Mouse (Mus musculus) testis, adult 2 months (tissue): Measurements from ENCODE around the gene Crhr1.

ENCODE experiments used
- CTCF ChIP-seq: fragments of 200-500 bp; IDR thresholded peaks from 2 replicates; pipeline ENCODE4 v1.5.1; 2012; ENCODE audit warnings: low read depth, mild to moderate bottlenecking, inconsistent platforms, low read length, moderate library complexity; ENCODE audit not compliant: control insufficient read depth, insufficient read depth, insufficient replicate concordance
- POLR2A ChIP-seq: fragments of 200-500 bp; IDR thresholded peaks from 2 replicates; pipeline ENCODE4 v1.6.1; 2012; ENCODE audit warnings: low read depth, mild to moderate bottlenecking, inconsistent platforms, low read length, moderate library complexity; ENCODE audit not compliant: control insufficient read depth

GRCm38 (mm10) chr11:104220291-104220690, 87.6 kb downstream of the Crhr1 start:
- no peak for TF ChIP-seq CTCF
- no peak for TF ChIP-seq POLR2A
